Mouse (Mus musculus): ENCODE results near the gene Gpr4. TPM values are rescaled to one million over a fixed set of nuclear protein-coding genes. Genes with fewer than 3 reads are reported as not detected.

Gene Gpr4
- total RNA-seq, 1 experiment, result 3.8 TPM

- Histone ChIP-seq H3K9me3 (ENCODE audit: control insufficient read depth, insufficient read depth, low read depth, low read length) (no peaks in the 10 kb centered on the region), H3K4me1 (ENCODE audit: control insufficient read depth in 2 of 2, insufficient read depth in 2 of 2, low read length in 2 of 2, poor library complexity in 1 of 2) (peaks cover 7 to 13% of the 10 kb centered on the region in 2 experiments; a peak in 2 of 4 replicates), H3K9ac (ENCODE audit: insufficient read depth, low read depth, low read length, poor library complexity, severe bottlenecking) (peak within 1 kb of the TSS; percentile 98), H3K36me3 (ENCODE audit: control insufficient read depth, insufficient read depth, low read length, poor library complexity, severe bottlenecking) (peaks cover 10% of the 10 kb centered on the region; the same call in 1 of the 2 replicates), H3K27ac (ENCODE audit: insufficient read depth, low read depth, low read length, poor library complexity, severe bottlenecking) (peak within 1 kb of the TSS; percentile 100), H3K4me3 (ENCODE audit: insufficient read depth in 1 of 2, low read depth in 1 of 2, low read length in 2 of 2, poor library complexity in 1 of 2, severe bottlenecking in 1 of 2) (peak within 1 kb of the TSS; percentile 86 to 98)
- no peak for TF ChIP-seq MAFK (IDR thresholded peaks at IDR 0.05; ENCODE audit: insufficient read depth, low read depth, low read length)
- peak; percentile 53; the same call in 1 of the 2 replicates for TF ChIP-seq HCFC1 (IDR thresholded peaks at IDR 0.05; ENCODE audit: borderline replicate concordance, insufficient read depth, low read length)
- in situ Hi-C loops (cut with MboI; ENCODE audit: low sequenced_read_pairs in 2 of 2, unreplicated experiment in 2 of 2), result no loop called here
- no peak for DNase-seq (ENCODE audit: low read depth, low spot score)
Measured at GRCm38 (mm10) chr7:19271238-19272172, 59.2 kb downstream of the Gpr4 start, which contains the start of gene Vasp. Gene Vasp, minus strand, starts transcription at chr7:19271817.

GRCm38 (mm10) chr7:19272173-19272764 lies 59.9 kb downstream of the Gpr4 start:
- Histone ChIP-seq H3K9me3 (ENCODE audit: control insufficient read depth, insufficient read depth, low read depth, low read length) (no peaks in the 10 kb centered on the region), H3K27ac (ENCODE audit: insufficient read depth, low read depth, low read length, poor library complexity, severe bottlenecking) (peak overlapping the region; percentile 100), H3K4me1 (ENCODE audit: control insufficient read depth in 2 of 2, insufficient read depth in 2 of 2, low read length in 2 of 2, poor library complexity in 1 of 2) (peaks cover 7 to 9% of the 10 kb centered on the region in 2 experiments; a peak in 2 of 4 replicates), H3K9ac (ENCODE audit: insufficient read depth, low read depth, low read length, poor library complexity, severe bottlenecking) (peak overlapping the region; percentile 98), H3K36me3 (ENCODE audit: control insufficient read depth, insufficient read depth, low read length, poor library complexity, severe bottlenecking) (peaks cover 10% of the 10 kb centered on the region; the same call in 1 of the 2 replicates), H3K4me3 (ENCODE audit: insufficient read depth in 1 of 2, low read depth in 1 of 2, low read length in 2 of 2, poor library complexity in 1 of 2, severe bottlenecking in 1 of 2) (peak overlapping the region; percentile 86 to 98)
- DNase-seq (ENCODE audit: low read depth, low spot score), result peak; percentile 86
- TF ChIP-seq ZC3H11A (IDR thresholded peaks at IDR 0.05; ENCODE audit: borderline replicate concordance, low read depth, low read length), result no peak
- 0 out of 2 replicates have a peak, but pooled peaks have one; percentile 28 for TF ChIP-seq HCFC1 (IDR thresholded peaks at IDR 0.05; ENCODE audit: borderline replicate concordance, insufficient read depth, low read length)
- TF ChIP-seq CHD2 (IDR thresholded peaks at IDR 0.05; ENCODE audit: low read depth, low read length), result no peak
- TF ChIP-seq ZNF384 (IDR thresholded peaks at IDR 0.05; ENCODE audit: low read depth, low read length), result no peak
- no peak; the same call in 1 of the 2 replicates for TF ChIP-seq MAFK (IDR thresholded peaks at IDR 0.05; ENCODE audit: insufficient read depth, low read depth, low read length)
- in situ Hi-C loops (cut with MboI; ENCODE audit: low sequenced_read_pairs in 2 of 2, unreplicated experiment in 2 of 2), result no loop called here

Other genes starting within 250 kb of the Gpr4 start
- gene Nanos2, start 225.1 kb upstream of the Gpr4 start, total RNA-seq (2012; rRNA removed), result not detected in 2 replicates
- 3.1 and 3.7 TPM in 2 replicates for gene Mypop, start 221.3 kb upstream of the Gpr4 start, total RNA-seq (2012; rRNA removed)
- gene Irf2bp1, start 208.5 kb upstream of the Gpr4 start, total RNA-seq (2012; rRNA removed), result 15.9 and 16.3 TPM in 2 replicates
- gene Foxa3, start 189.0 kb upstream of the Gpr4 start, total RNA-seq (2012; rRNA removed), result 1.6 and 1.7 TPM in 2 replicates
- 91.5 and 105 TPM in 2 replicates for gene Sympk, start 188.2 kb upstream of the Gpr4 start, total RNA-seq (2012; rRNA removed)
- 0.94 and 2.3 TPM in 2 replicates for gene Rsph6a, start 157.8 kb upstream of the Gpr4 start, total RNA-seq (2012; rRNA removed)
- gene Dmwd, start 136.3 kb upstream of the Gpr4 start, total RNA-seq (2012; rRNA removed), result 41.3 and 45.2 TPM in 2 replicates
- gene Dmpk, start 128.7 kb upstream of the Gpr4 start, total RNA-seq (2012; rRNA removed), result 32.6 and 34.1 TPM in 2 replicates
- gene Six5, start 117.9 kb upstream of the Gpr4 start, total RNA-seq (2012; rRNA removed), result 2.9 and 3.0 TPM in 2 replicates
- gene Gm4969, start 94.2 kb upstream of the Gpr4 start, total RNA-seq (2012; rRNA removed), result 1.2 and 1.9 TPM in 2 replicates
- gene Fbxo46, start 92.7 kb upstream of the Gpr4 start, total RNA-seq (2012; rRNA removed), result 19.5 and 27.1 TPM in 2 replicates
- 8.1 and 11.7 TPM in 2 replicates for gene Qpctl, start 63.2 kb upstream of the Gpr4 start, total RNA-seq (2012; rRNA removed)
- gene Snrpd2, start 62.8 kb upstream of the Gpr4 start, total RNA-seq (2012; rRNA removed), result 355 and 382 TPM in 2 replicates
- 1.5 and 3.6 TPM in 2 replicates for gene Gipr, start 46.4 kb upstream of the Gpr4 start, total RNA-seq (2012; rRNA removed)
- gene Eml2, start 36.1 kb upstream of the Gpr4 start, total RNA-seq (2012; rRNA removed), result 29.5 and 29.8 TPM in 2 replicates
- gene Opa3, start 15.8 kb downstream of the Gpr4 start, total RNA-seq (2012; rRNA removed), result 12.6 and 15.8 TPM in 2 replicates
- gene Vasp, start 59.3 kb downstream of the Gpr4 start, total RNA-seq (2012; rRNA removed), result 92.5 and 108 TPM in 2 replicates
- gene Ppm1n, start 67.5 kb downstream of the Gpr4 start, total RNA-seq (2012; rRNA removed), result 2.9 and 9.7 TPM in 2 replicates
- gene Rtn2, start 70.1 kb downstream of the Gpr4 start, total RNA-seq (2012; rRNA removed), result 9.9 and 10.8 TPM in 2 replicates
- 5.8 and 6.3 TPM in 2 replicates for gene Fosb, start 97.5 kb downstream of the Gpr4 start, total RNA-seq (2012; rRNA removed)
- 48.0 and 53.2 TPM in 2 replicates for gene Ercc1, start 132.2 kb downstream of the Gpr4 start, total RNA-seq (2012; rRNA removed)
- gene Cd3eap, start 146.9 kb downstream of the Gpr4 start, total RNA-seq (2012; rRNA removed), result 18.3 and 26.7 TPM in 2 replicates
- 5.3 and 7.4 TPM in 2 replicates for gene Ppp1r13l, start 147.2 kb downstream of the Gpr4 start, total RNA-seq (2012; rRNA removed)
- gene Ercc2, start 169.5 kb downstream of the Gpr4 start, total RNA-seq (2012; rRNA removed), result 38.8 and 62.6 TPM in 2 replicates
- 10.1 and 19.5 TPM in 2 replicates for gene Klc3, start 191.6 kb downstream of the Gpr4 start, total RNA-seq (2012; rRNA removed)
- 0.85 and 1.1 TPM in 2 replicates for gene Ckm, start 192.2 kb downstream of the Gpr4 start, total RNA-seq (2012; rRNA removed)
- 9.9 and 10.3 TPM in 2 replicates for gene Mark4, start 246.3 kb downstream of the Gpr4 start, total RNA-seq (2012; rRNA removed)